Mouse (Mus musculus) cerebellum, postnatal 36 days (tissue): ENCODE measurements around the gene Hcfc1r1.

ENCODE experiments used
- DNase-seq, 2 experiments: peaks; one replicate each; pipeline ENCODE4 v3.0.0; 2021 to 2022; ENCODE audit warnings: mixed read lengths in 2 of 2

Hcfc1r1 gene

GRCm38 (mm10) chr17:23675564-23676281, 2.3 kb downstream of the Hcfc1r1 start:
- DNase-seq, result peak; percentile 48 to 54

DNA sequence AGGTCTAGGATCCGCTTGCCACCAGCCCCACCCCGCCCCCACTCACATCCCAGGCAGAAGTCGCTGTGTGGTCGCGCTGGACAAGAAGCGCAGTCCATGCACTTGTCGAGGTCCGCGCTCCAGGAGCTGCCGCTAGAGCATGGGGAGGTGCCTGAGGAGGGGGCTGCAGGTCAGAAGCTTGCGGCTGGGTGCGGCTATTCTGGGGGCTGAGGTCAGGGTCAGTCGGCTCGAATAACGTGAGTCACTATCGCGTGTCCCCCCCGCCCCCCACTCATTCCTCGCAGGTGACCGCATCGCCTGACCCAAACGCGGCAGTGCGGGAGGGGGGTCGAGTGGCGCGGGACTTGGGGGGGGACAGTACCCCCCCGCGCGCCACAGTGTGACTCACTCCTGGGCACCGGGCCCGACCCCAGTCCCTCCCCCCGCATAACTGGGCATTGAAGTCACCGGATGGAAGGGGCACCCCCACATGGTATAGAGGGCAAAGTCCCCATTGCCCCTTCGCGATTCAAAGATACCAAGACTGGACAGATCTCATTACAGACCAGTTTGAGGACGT, 3.2 kb downstream of the Hcfc1r1 start:
- peak; percentile 63 to 73 for DNase-seq

GRCm38 (mm10) chr17:23677236-23677679, 3.9 kb downstream of the Hcfc1r1 start, which contains the start of gene Tnfrsf12a:
TSS of gene Tnfrsf12a (minus strand) at chr17:23677468.
- peak; percentile 79 to 87 for DNase-seq

GRCm38 (mm10) chr17:23679127-23679835, 5.9 kb downstream of the Hcfc1r1 start, which contains the start of gene Cldn6:
TSS of gene Cldn6 (plus strand) at chr17:23679249.
- DNase-seq, result no peak

- no peak for DNase-seq
Observed at GRCm38 (mm10) chr17:23680336-23680735, 6.9 kb downstream of the Hcfc1r1 start.

DNA sequence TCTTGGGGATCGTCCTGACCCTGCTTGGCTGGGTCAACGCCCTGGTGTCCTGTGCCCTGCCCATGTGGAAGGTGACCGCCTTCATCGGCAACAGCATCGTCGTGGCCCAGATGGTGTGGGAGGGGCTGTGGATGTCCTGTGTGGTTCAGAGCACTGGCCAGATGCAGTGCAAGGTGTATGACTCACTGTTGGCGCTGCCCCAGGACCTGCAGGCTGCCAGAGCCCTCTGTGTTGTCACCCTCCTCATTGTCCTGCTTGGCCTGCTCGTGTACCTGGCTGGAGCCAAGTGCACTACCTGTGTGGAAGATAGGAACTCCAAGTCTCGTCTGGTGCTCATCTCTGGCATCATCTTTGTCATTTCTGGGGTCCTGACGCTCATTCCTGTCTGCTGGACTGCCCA, 7.7 kb downstream of the Hcfc1r1 start:
- no peak for DNase-seq

GRCm38 (mm10) chr17:23682092-23682491, 8.7 kb downstream of the Hcfc1r1 start:
- DNase-seq, result no peak

GRCm38 (mm10) chr17:23682530-23682929, 9.1 kb downstream of the Hcfc1r1 start:
- DNase-seq, result no peak

- no peak for DNase-seq
Observed at GRCm38 (mm10) chr17:23683226-23683625, 9.8 kb downstream of the Hcfc1r1 start.

GRCm38 (mm10) chr17:23683856-23684672, 10.7 kb downstream of the Hcfc1r1 start, which contains the start of gene Cldn9:
TSS of gene Cldn9 (minus strand) at chr17:23684026.
- no peak for DNase-seq

DNA sequence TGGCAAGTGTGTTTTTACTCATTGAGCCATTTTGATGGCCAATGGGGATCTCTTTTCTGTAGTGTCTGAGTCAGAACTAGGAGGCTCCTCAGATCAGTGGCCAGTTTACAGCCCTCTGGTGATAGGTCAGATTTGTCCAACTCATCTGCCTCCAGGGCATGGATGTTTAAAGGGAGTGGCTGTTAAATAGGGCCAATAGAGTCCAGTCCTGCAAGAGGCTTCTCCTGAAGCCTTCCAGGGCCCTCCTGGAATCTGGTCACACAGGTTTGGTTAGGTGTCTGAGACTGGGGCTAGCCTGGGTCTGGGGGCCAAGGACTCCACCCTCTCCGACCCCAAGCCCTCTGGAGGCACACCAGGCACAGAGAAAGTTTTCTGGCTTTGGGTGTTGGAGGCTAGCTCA, 21.1 kb downstream of the Hcfc1r1 start:
- DNase-seq, result no peak

GRCm38 (mm10) chr17:23695801-23696200, 22.4 kb downstream of the Hcfc1r1 start:
- no peak for DNase-seq

GRCm38 (mm10) chr17:23699131-23700077, 26.0 kb downstream of the Hcfc1r1 start:
- peak; percentile 58 to 69 for DNase-seq

GRCm38 (mm10) chr17:23700079-23700478, 26.7 kb downstream of the Hcfc1r1 start:
- peak; percentile 95 to 96 for DNase-seq

DNA sequence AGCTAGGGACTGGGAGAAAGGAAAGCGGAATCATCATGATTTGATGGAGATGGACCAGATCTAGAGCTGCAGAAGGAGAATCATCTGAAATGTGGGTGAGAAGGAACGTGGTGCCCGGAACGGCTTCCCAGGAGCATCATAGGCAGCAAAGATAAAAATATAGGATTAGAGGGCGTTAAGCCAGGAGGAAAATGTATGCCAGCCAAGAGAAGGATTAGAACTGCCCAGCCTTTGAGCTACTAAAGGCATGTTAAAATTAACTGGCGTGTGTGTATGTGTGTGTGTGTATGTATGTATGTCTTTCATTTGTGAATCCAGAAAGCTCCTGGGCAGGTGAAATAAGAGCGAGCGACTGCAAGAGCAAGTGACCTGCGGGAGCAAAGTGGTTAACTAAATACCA, 29.9 kb downstream of the Hcfc1r1 start:
- DNase-seq, result no peak

GRCm38 (mm10) chr17:23704741-23705140, 31.3 kb downstream of the Hcfc1r1 start:
- DNase-seq, result no peak

DNA sequence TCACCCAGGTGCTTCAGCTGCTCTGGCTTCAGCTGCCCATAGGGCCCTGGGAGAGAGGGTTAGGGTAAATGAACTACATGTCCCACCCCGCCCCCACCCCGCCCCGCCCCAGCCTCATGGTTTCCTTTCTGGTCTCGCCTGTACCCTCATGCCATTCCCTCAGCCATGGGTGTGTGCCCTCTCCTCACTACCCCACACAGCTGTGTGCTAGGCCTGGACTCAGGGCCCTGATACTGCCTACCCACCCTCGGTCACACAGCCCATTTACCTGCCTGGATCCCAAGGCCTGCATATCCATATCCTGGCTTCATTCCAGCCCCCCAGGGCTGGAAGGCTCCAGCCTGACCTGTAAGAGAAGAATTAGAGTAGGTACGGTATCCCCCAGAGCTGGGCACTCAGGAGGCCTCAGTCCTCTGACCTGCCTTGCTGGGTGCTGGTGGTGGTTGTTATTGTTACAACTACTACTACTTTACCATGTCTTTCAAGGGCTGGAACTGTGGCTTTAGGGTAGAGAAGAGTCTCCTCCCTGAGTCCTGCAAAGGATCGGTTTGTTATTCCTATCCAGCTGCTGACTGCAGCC, 32.2 kb downstream of the Hcfc1r1 start:
- no peak for DNase-seq

GRCm38 (mm10) chr17:23706212-23706611, 32.8 kb downstream of the Hcfc1r1 start:
- peak; percentile 85 to 86 for DNase-seq

DNA sequence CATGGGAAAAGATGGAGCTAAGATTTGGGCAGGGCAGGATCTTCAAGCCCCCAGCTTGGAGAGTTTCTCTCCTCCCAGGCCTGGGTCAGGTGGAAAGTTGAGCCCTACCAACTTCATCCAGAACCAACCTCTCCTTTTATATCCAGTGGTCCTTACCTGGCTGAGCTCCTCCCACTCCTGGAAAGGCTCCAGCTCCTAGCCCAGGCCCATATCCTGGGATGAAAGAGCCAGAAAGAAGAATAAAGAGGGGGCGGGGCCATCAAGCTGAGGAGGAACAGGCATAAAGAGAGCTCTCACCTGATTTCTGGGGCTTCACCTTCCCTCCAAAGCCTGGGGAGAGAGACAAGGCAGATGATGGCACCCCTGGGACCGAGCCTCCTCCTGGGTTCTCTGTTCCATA, 43.6 kb downstream of the Hcfc1r1 start:
- no peak for DNase-seq

DNA sequence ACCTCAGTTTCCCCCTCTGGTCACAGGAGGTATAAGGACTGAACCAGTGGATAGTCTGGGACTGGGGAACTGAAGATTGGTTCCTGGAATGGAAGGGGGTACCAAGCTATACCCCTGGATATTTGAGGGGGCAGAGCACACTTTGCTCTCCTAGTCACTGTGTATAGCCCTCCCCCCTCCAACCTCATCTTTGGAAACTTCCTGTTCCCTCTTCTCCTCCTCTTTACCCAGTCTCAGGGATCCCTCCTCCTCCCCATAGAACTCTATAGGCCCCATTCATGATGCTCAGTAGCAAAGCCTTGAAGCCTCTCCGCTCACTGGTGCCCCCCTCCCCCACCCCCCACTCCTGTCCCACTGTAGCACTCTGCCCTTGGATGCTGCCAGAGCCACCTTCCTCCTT, 46.1 kb downstream of the Hcfc1r1 start:
- DNase-seq, result no peak

DNA sequence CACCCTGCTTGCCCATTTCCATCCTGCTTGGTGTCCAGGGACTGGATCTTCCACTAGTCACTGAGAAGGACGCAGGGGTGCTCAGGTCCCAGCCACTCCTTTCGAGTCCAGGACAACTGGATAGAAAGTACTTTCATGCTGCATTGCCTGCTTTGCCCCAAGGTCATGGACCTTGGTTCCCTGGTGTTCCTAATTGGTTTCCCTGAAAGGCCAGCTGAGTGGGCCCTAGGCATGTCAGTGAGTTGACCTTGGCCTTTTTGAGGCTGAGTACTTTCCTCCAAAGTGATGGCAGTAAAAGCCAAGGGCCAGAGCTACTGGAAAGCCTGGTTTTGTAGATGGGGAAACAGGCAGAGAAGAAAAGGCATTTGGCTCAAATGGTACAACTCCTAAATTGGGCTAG, 48.5 kb downstream of the Hcfc1r1 start:
- no peak for DNase-seq
